In the genomic region with DNA sequence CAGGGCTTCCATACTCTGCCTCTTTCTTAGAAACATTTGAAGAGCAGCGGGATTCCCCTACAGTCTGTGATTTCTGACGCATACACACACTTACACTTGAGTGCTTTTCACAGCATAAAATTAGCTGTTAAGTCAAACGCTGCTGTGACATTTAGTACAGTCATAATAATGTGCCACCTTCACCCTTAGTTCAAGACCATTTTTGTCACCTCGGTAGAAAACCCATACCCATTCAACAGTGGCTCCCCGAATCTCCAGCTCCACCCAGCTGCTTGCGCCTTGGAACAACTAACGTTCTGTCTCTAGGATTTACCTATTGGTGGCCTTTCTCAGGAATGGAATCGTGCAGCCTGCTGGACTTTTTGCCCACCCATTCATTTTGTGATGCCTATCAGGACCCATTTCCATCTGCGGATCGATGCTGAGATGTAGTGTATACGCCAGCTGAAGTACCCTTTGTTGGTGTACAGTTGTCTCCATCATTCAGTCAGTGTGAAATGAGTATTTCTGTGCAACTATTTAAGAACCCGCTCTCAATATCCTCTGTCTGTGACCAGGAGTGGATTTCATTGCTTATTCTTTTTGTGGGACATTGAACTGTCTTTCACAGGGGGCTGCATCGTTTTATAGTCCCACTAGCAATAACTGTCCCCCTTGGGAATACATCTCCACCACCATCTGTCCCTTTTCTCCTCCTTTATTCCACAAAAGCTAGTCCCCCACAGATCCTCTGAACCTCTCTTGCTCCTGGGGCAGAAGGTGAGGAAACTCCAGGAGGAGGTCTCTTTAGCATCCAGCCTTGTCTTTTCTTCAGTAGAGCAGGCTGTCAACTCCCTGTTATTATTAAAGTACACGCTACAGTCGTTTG, we compare ENCODE assay signal across 8 mouse cellular contexts. TPM values are rescaled to one million over a fixed set of nuclear protein-coding genes. Genes with fewer than 3 reads are reported as not detected.
DNase-seq lines count a peak whose midpoint lies in the region; TF ChIP-seq lines count a peak whose summit lies in the region.

No protein-coding gene starts in this region.

- H3K27me3 ChIP-seq in cerebellum, adult 2 months (ENCODE audit: control insufficient read depth, insufficient read depth, low read length) = no peaks in the 10 kb centered on the region
- no peaks in the 10 kb centered on the region for H3K27me3 ChIP-seq in limb, embryonic 10.5 days (ENCODE audit: low read depth, poor library complexity, severe bottlenecking)

- 60% methylated on average over 15 of the region's 15 CpGs for WGBS in cerebellum, adult 2 months
- 29% methylated on average over 15 of the region's 15 CpGs for WGBS in limb, embryonic 10.5 days
- 23% methylated on average over 15 of the region's 15 CpGs for WGBS in olfactory bulb, adult 2 months

- no peak overlapping the region for H3K4me3 ChIP-seq in cerebellum, adult 2 months (replicated peaks; ENCODE audit: insufficient read depth, low read depth, low read length)
- peak overlapping the region; percentile 57 for H3K4me3 ChIP-seq in limb, embryonic 10.5 days
- H3K4me3 ChIP-seq in olfactory bulb, adult 2 months (ENCODE audit: insufficient read depth, low read depth, low read length) = no peak overlapping the region

- no peaks in the 10 kb centered on the region for H3K9me3 ChIP-seq in limb, embryonic 10.5 days (replicated peaks)

- no peak for DNase-seq in cerebellum, adult 2 months
- DNase-seq in cerebellum, adult 11-12 months = no peak
- DNase-seq in spleen, postnatal 36 days (ENCODE audit: low spot score in 2 of 2) = peak; percentile 49 to 71
- DNase-seq in spleen, adult 12 weeks (ENCODE audit: low spot score) = no peak
- no peak for DNase-seq in limb, embryonic 10.5 days (ENCODE audit: low spot score)
- no peak for DNase-seq in cerebellum, adult 8-10 months
- DNase-seq in layer of hippocampus, adult 9-11 months = no peak

- H3K36me3 ChIP-seq in limb, embryonic 10.5 days = no peaks in the 10 kb centered on the region

- no peak for TF ChIP-seq POLR2A in cerebellum, adult 2 months (IDR thresholded peaks at IDR 0.05; ENCODE audit: borderline replicate concordance, insufficient read depth, low read length)
- no peak for TF ChIP-seq POLR2A in olfactory bulb, adult 2 months (IDR thresholded peaks at IDR 0.05; ENCODE audit: insufficient read depth, low read depth, low read length)

- no peak for TF ChIP-seq CTCF in cerebellum, adult 2 months (IDR thresholded peaks at IDR 0.05; ENCODE audit: borderline replicate concordance, insufficient read depth, low read depth, low read length)
- no peak for TF ChIP-seq CTCF in olfactory bulb, adult 2 months (IDR thresholded peaks at IDR 0.05; ENCODE audit: insufficient read depth, low read depth, low read length)

- peak overlapping the region; percentile 55 for H3K27ac ChIP-seq in cerebellum, adult 2 months (ENCODE audit: insufficient read depth, low read length)
- peak overlapping the region; percentile 94 for H3K27ac ChIP-seq in limb, embryonic 10.5 days
- H3K27ac ChIP-seq in olfactory bulb, adult 2 months (ENCODE audit: insufficient read depth, low read depth, low read length) = peak overlapping the region; percentile 90

- H3K4me1 ChIP-seq in cerebellum, adult 2 months (ENCODE audit: control insufficient read depth, insufficient read depth, low read length) = peaks cover 5% of the 10 kb centered on the region; the same call in 1 of the 2 replicates
- H3K4me1 ChIP-seq in limb, embryonic 10.5 days = peaks cover 57% of the 10 kb centered on the region
- peaks cover 22% of the 10 kb centered on the region for H3K4me1 ChIP-seq in olfactory bulb, adult 2 months (ENCODE audit: control insufficient read depth, insufficient read depth, low read length)

RNA-seq across cellular contexts. Expression of a gene that starts 10.1 kb away (rescaled TPM):
- polyA plus RNA-seq in cerebellum, adult 2 months (2012; rRNA removed) = 695 and 743 TPM in 2 replicates
- 324 and 335 TPM in 2 replicates for polyA plus RNA-seq in limb, embryonic 10.5 days (2016; fragmentation: Nextera tagmentation; extraction: Ambion mirVana)
- polyA plus RNA-seq in olfactory bulb, adult 2 months (2012; ENCODE audit: insufficient read depth, insufficient read length, low replicate concordance, missing spikeins) = 299 and 337 TPM in 2 replicates

RNA-seq across cellular contexts. Expression of a gene that starts 49.5 kb away (rescaled TPM):
- polyA plus RNA-seq in cerebellum, adult 2 months (2012; rRNA removed) = 0.18 and 0.22 TPM in 2 replicates
- 0.08 and 0.11 TPM in 2 replicates for polyA plus RNA-seq in limb, embryonic 10.5 days (2016; fragmentation: Nextera tagmentation; extraction: Ambion mirVana)
- not detected in 2 replicates for polyA plus RNA-seq in olfactory bulb, adult 2 months (2012; ENCODE audit: insufficient read depth, insufficient read length, low replicate concordance, missing spikeins)

Comparison
In these comparisons a context has a peak if more than half of its experiments do, and no peak if none do; other contexts are left out.
1. DNase-seq: peak in spleen, postnatal 36 days (2 of 2); none in cerebellum, adult 2 months (0 of 2), cerebellum, adult 11-12 months (single experiment), spleen, adult 12 weeks (single experiment), limb, embryonic 10.5 days (single experiment), cerebellum, adult 8-10 months (single experiment) and layer of hippocampus, adult 9-11 months (single experiment).
2. Peak in every context shown above with its lines, with median percentiles within 50 percentile points of each other: H3K27ac ChIP-seq.